Mouse (Mus musculus) limb, embryonic 14.5 days (tissue): ENCODE results near the gene Smim20. TPM values are rescaled to one million over a fixed set of nuclear protein-coding genes. Genes with fewer than 3 reads are reported as not detected.

ENCODE experiments used
- ATAC-seq: fragments of 200-750 bp; cut with Nextera tagmentation; 2 replicates; pipeline ENCODE4 v1.8.0; 2017; ENCODE audit warnings: low read depth, moderate number of reproducible peaks, moderate TSS enrichment; ENCODE audit not compliant: low FRiP score
- DNase-seq: peaks from one replicate; pipeline ENCODE4 v3.0.0-alpha.2; 2015; ENCODE audit warnings: low spot score
- H3K27ac ChIP-seq: fragments of 300-500 bp; sonication (generic); replicated peaks from 2 replicates; pipeline ENCODE4 v1.5.1; 2014; ENCODE audit warnings: low read depth, mild to moderate bottlenecking, low read length, moderate library complexity, mixed read lengths
- H3K27me3 ChIP-seq: fragments of 300-500 bp; sonication (generic); 2 replicates; pipeline ENCODE4 v1.6.1; 2014; ENCODE audit warnings: low read length, mixed read lengths; ENCODE audit not compliant: control insufficient read depth, insufficient read depth
- H3K36me3 ChIP-seq: fragments of 300-500 bp; sonication (generic); 2 replicates; pipeline ENCODE4 v1.6.1; 2014; ENCODE audit warnings: mild to moderate bottlenecking, low read length, moderate library complexity, mixed read lengths; ENCODE audit not compliant: control insufficient read depth, insufficient read depth
- H3K4me1 ChIP-seq: fragments of 300-500 bp; sonication (generic); 2 replicates; pipeline ENCODE4 v1.6.1; 2014; ENCODE audit warnings: antibody characterized with exemption, low read length, mixed read lengths; ENCODE audit not compliant: control insufficient read depth, insufficient read depth
- H3K4me2 ChIP-seq: fragments of 300-500 bp; sonication (generic); replicated peaks from 2 replicates; pipeline ENCODE4 v1.6.1; 2014; ENCODE audit warnings: low read depth, mild to moderate bottlenecking, low read length, moderate library complexity; ENCODE audit not compliant: severe bottlenecking
- H3K4me3 ChIP-seq: fragments of 300-500 bp; sonication (generic); replicated peaks from 2 replicates; pipeline ENCODE4 v1.5.1; 2014; ENCODE audit warnings: low read length
- H3K9ac ChIP-seq: fragments of 300-500 bp; sonication (generic); 2 replicates; pipeline ENCODE4 v1.6.1; 2014; ENCODE audit warnings: mild to moderate bottlenecking, low read depth, low read length, moderate library complexity; ENCODE audit not compliant: severe bottlenecking
- H3K9me3 ChIP-seq: fragments of 300-500 bp; sonication (generic); 2 replicates; pipeline ENCODE4 v1.6.1; 2016; ENCODE audit warnings: low read length; ENCODE audit not compliant: control insufficient read depth
- POLR2A ChIP-seq: fragments of 200-500 bp; IDR thresholded peaks from 2 replicates; pipeline ENCODE4 v1.8.0; 2012; ENCODE audit warnings: inconsistent platforms, mild to moderate bottlenecking, moderate library complexity, borderline replicate concordance; ENCODE audit not compliant: insufficient read depth, insufficient read length; ENCODE audit errors: extremely low read depth
- WGBS: fragments of 180-500 bp; shearing (Covaris S2); extraction: QIAGEN DNeasy Blood & Tissue Kit; methylation state at CpG from one replicate; pipeline ENCODE4 v1.1.7; 2014; 5-methylcytosine and 5-hydroxymethylcytosine counted together
- polyA plus RNA-seq, 2 experiments: library from polyadenylated mRNA; depleted of rRNA in 1 of 2; stranded (reverse) in 1 of 2; unstranded in 1 of 2; fragments of >200 nt; fragmentation: Nextera tagmentation in 1 of 2; extraction: Ambion mirVana in 1 of 2; gene quantifications; 2 replicates each; pipeline versions ENCODE4 v1.2.1 to v1.2.3; 2012 to 2014

Smim20 gene
- polyA plus RNA-seq, 2 experiments: 48.1 to 112 TPM

- no peak for TF ChIP-seq POLR2A
- ATAC-seq (no peak), DNase-seq (no peak)
- H3K9ac ChIP-seq: no peak overlapping the region
- no peaks in the 10 kb centered on the region for H3K36me3 ChIP-seq
- no peak overlapping the region for H3K4me2 ChIP-seq
- H3K27ac ChIP-seq: no peak overlapping the region
- H3K27me3 ChIP-seq: no peaks in the 10 kb centered on the region
- WGBS: 89% methylated on average over 5 of the region's 5 CpGs
- no peaks in the 10 kb centered on the region for H3K9me3 ChIP-seq
- no peaks in the 10 kb centered on the region for H3K4me1 ChIP-seq
- H3K4me3 ChIP-seq: no peak overlapping the region
Measured at GRCm38 (mm10) chr5:53294627-53295026, 27.7 kb downstream of the Smim20 start.

- Histone ChIP-seq H3K27ac (no peak overlapping the region), H3K4me1 (no peaks in the 10 kb centered on the region), H3K9ac (no peak overlapping the region), H3K4me2 (no peak overlapping the region), H3K9me3 (no peaks in the 10 kb centered on the region), H3K36me3 (no peaks in the 10 kb centered on the region), H3K4me3 (no peak overlapping the region), H3K27me3 (no peaks in the 10 kb centered on the region)
- WGBS: 87% methylated on average over 4 of the region's 4 CpGs
- ATAC-seq (no peak), DNase-seq (no peak)
- TF ChIP-seq POLR2A: no peak
Measured at GRCm38 (mm10) chr5:53296961-53297360, 30.1 kb downstream of the Smim20 start.

GRCm38 (mm10) chr5:53301496-53301895, 34.6 kb downstream of the Smim20 start:
- H3K9me3 ChIP-seq: no peaks in the 10 kb centered on the region
- H3K27ac ChIP-seq: no peak overlapping the region
- no peak overlapping the region for H3K4me2 ChIP-seq
- H3K4me3 ChIP-seq: no peak overlapping the region
- no peaks in the 10 kb centered on the region for H3K27me3 ChIP-seq
- DNase-seq: no peak
- 71% methylated on average over 8 of the region's 8 CpGs for WGBS
- H3K4me1 ChIP-seq: no peaks in the 10 kb centered on the region
- no peaks in the 10 kb centered on the region for H3K36me3 ChIP-seq
- no peak overlapping the region for H3K9ac ChIP-seq
- TF ChIP-seq POLR2A: no peak
- ATAC-seq: no peak

GRCm38 (mm10) chr5:53302895-53303670, 36.2 kb downstream of the Smim20 start:
- no peak for ATAC-seq
- WGBS: 76% methylated on average over 10 of the region's 10 CpGs

GRCm38 (mm10) chr5:53303941-53304340, 37.1 kb downstream of the Smim20 start:
- Histone ChIP-seq H3K36me3 (no peaks in the 10 kb centered on the region), H3K4me3 (no peak overlapping the region), H3K27me3 (no peaks in the 10 kb centered on the region), H3K4me2 (no peak overlapping the region), H3K9ac (no peak overlapping the region), H3K4me1 (no peaks in the 10 kb centered on the region), H3K27ac (no peak overlapping the region), H3K9me3 (no peaks in the 10 kb centered on the region)
- no peak for DNase-seq
- no peak for TF ChIP-seq POLR2A
- no peak for ATAC-seq
- WGBS: 91% methylated on average over 6 of the region's 6 CpGs

More at GRCm38 (mm10) chr5:53302895-53303670, 36.2 kb downstream of the Smim20 start:
- TF ChIP-seq POLR2A: no peak
- Histone ChIP-seq H3K9me3 (no peaks in the 10 kb centered on the region), H3K27ac (no peak overlapping the region), H3K4me3 (no peak overlapping the region), H3K9ac (no peak overlapping the region), H3K27me3 (no peaks in the 10 kb centered on the region), H3K4me2 (no peak overlapping the region), H3K4me1 (no peaks in the 10 kb centered on the region), H3K36me3 (no peaks in the 10 kb centered on the region)
- no peak for DNase-seq
